Mouse (Mus musculus) C2C12 (cell line): Measurements from ENCODE around the gene Nme4.

Source experiments
- CTCF ChIP-seq: IDR thresholded peaks from one replicate; pipeline ENCODE4 v1.5.1; 2011; ENCODE audit not compliant: control insufficient read depth, insufficient read depth, insufficient read length
- FOSL1 ChIP-seq: IDR thresholded peaks from one replicate; pipeline ENCODE4 v1.8.0; 2011; ENCODE audit warnings: mild to moderate bottlenecking, low read length; ENCODE audit not compliant: poor library complexity, insufficient read depth, severe bottlenecking
- MYOG ChIP-seq: IDR thresholded peaks from one replicate; pipeline ENCODE4 v1.6.1; 2011; ENCODE audit not compliant: control insufficient read depth, insufficient read length; ENCODE audit errors: extremely low read depth

DNA sequence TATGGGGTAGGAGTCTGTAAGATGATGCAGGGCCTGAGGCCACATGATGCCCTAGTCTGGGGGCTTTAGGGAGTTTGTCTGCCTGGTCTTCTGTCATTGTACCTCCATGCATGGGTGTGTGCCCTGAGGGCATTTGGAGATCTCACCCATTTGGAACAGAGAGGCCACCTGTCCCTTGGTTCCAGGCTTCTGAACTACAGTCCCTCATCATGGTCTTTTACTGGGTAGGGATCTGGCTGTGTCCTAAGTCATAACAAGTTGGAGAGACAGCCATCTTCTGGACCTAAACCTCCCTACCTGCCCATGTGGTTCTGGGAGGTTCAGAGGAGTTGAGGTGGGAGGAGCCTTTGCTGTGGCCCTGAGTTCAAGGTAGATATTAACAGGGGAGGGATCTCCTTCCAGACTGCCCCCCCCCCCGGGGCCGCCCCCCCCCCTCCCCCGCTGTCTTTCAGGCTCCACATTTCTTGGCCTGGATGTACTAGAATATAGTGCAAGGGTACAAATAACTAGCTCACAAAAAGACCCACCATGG, 20.6 kb upstream of the Nme4 start:
- no peak for TF ChIP-seq MYOG
- no peak for TF ChIP-seq CTCF
- TF ChIP-seq FOSL1, result no peak
